Mouse (Mus musculus): ENCODE data around the gene Dgkh.
"Not testable (repeated sequence)": the region's sequence is repeated elsewhere in the genome, so short reads cannot be mapped to it uniquely, and the experiment has no call there.

Gene Dgkh

GRCm38 (mm10) chr14:78732617-78733312 is at the start of gene Dgkh:
Dgkh (minus strand) TSS chr14:78732776.
- peak; percentile 96 for DNase-seq

GRCm38 (mm10) chr14:78777215-78777614 is 44.6 kb upstream of the Dgkh start:
- DNase-seq, result no peak

DNA sequence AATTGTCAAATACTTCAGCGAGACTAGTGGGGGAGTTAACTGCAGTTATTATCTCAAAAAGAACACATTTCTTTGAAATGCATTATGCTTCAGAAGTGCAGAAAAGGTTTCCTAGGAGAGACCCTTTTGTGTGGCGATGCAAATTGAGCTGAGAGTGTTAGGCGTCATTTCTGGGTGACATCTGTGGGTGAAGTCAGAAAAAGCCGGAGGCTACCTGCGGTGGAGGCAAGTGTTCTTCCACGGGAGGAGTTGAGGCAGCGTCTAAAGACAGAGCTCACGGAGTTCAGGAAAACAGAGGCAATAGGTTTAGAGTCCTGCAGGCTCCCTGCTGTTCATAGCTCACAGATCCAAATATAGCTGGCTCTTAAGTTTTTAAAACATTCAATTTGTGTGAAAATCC is 44.1 kb upstream of the Dgkh start:
- DNase-seq, result no peak

GRCm38 (mm10) chr14:78775699-78776098 is 43.1 kb upstream of the Dgkh start:
- no peak for DNase-seq

DNA sequence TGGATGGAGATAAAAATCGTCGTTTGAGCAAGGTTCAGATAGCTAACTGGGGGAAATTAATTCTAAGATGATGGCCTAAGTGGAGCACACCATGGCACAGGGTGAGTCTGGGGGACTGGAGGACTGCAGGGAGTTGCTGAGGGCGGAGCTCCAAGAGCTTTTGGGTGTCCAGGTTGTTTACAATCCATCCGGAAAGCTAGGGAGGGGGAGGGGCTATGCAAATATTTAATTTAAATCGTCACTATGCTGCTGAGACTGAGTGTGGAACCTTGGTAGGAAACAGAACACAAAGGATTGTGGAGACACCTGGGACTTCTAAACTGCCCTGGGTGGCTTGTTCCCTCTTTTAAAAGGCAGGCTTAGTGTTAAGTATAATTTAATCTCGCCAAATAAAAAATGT is 42.6 kb upstream of the Dgkh start:
- DNase-seq, result no peak

DNA sequence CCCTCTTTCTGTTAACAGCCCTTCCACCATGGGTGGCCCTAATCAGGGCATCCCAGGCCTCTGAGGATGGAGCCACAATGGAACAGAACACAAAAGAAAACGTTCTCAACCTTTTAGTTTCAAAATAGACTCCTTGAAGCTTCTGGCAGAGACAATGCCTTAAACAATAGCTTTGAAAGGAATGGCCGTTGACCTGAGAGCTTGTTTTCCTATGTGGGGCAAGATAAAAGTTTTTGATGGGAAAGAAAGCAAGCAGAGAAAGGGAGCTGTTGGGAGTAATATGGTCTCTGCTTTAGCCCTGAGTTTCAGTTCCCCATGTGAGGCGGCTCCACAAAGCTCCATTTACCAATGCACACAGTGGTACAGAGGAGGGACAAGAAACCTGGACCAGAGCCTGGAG is 37.9 kb upstream of the Dgkh start:
- no peak for DNase-seq

DNA sequence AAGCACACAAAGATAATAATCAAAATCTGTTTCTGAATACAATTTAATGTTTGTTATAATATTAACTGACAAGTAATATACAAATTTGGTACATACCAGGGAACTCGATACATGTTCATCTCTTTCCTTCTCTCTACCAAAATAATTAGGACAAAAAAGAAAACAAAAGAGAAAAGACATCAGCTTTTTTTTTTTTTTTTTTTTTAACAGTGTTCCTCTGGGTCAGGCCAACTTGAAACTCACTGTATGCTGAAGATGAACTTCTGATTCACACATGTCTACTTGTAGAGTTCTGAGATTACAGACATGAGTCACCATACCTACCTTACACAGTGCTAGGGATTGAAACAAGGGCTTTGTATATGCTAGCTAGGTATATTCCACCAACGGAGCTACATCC is 28.5 kb upstream of the Dgkh start:
- no peak for DNase-seq

DNA sequence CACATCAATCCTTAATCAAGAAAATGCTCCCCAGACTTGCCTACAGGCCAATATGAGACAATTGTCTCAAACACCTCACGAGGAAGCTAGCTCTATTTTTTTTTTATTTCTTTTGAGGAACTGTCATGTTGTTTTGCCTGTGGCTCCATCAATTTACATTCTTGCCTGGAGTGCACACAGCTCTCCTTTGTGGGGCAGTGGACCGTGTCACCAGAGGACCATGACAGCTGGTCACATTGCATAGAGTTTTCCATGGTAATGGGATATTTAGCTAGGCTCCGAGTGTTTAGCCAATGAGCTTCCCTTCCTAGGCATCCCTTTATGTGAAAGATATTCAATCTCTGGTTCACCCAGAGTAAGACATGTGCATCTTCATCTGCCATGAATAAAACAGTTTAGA is 26.9 kb upstream of the Dgkh start:
- no peak for DNase-seq

DNA sequence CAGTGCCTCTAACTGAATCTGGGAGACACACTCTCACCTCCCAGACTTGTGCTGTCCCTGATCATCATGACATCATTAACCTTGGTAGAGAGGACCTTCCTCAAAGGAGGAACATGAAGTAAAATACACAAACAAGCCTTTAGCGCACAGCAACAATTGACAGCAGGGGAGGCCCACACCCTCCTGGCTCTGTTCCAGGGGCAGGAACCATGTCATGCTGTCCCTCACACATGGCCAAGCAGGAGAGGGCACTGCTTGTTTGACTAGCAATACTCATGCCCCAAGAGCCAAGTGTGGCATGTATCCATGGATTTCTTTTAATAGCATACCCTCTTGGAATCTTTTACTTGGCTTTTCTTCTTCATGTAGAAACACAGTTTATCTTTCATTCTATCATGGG is 22.7 kb upstream of the Dgkh start:
- DNase-seq, result peak; percentile 13

- no peak for DNase-seq
Measured at GRCm38 (mm10) chr14:78748692-78749091, 16.1 kb upstream of the Dgkh start.

- DNase-seq, result peak; percentile 19
Measured at GRCm38 (mm10) chr14:78747969-78748651, 15.5 kb upstream of the Dgkh start.

DNA sequence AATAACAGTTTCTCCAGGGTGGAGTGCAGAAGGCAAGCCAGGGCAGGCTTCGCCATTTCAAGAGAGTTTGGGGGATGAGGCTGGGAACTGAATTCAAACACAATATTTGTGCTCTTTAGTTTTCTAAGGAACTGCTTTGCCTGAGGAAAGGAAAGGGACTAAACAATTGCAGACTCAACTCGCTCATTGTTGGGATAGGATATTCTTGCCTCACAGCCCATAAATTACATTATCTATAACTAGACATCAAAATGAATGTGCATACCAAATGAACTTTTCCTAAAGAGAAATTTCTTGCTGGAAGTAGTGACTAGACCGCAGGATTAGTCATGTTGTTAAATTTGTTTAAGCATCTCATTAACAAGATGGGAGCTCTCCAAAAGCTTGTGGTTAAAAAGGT is 14.9 kb upstream of the Dgkh start:
- no peak for DNase-seq

DNA sequence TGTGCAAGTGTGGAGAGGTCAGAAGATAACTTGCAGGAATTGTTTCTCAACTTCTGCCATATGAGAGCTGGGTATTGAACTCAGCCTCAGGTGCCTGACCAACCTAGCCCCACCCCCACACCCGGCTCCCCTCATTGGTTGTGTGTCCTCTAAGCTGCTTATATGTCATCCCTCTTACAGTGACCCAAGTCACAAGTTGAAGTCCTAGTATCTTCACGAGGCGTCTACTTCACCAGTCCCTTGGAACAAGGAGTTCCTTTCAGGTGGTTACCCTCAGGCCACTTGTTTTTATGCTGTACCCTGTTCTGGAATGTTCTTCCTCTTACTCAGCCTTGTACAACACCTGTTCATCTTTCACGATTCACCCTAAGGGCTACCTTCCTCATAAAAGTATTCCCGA is 2.0 kb upstream of the Dgkh start:
- peak; percentile 8 for DNase-seq

GRCm38 (mm10) chr14:78734203-78734602 is 1.6 kb upstream of the Dgkh start:
- DNase-seq, result not testable (repeated sequence)

GRCm38 (mm10) chr14:78733366-78734076 is 945 bp upstream of the Dgkh start:
- peak; percentile 45 for DNase-seq

- DNase-seq, result peak; percentile 82
Measured at GRCm38 (mm10) chr14:78731852-78732616, 542 bp downstream of the Dgkh start.

GRCm38 (mm10) chr14:78731240-78731639 is 1.3 kb downstream of the Dgkh start:
- DNase-seq, result peak; percentile 54

GRCm38 (mm10) chr14:78725976-78726375 is 6.6 kb downstream of the Dgkh start:
- no peak for DNase-seq

- peak; percentile 49 for DNase-seq
Measured at GRCm38 (mm10) chr14:78725307-78725956, 7.1 kb downstream of the Dgkh start.

DNA sequence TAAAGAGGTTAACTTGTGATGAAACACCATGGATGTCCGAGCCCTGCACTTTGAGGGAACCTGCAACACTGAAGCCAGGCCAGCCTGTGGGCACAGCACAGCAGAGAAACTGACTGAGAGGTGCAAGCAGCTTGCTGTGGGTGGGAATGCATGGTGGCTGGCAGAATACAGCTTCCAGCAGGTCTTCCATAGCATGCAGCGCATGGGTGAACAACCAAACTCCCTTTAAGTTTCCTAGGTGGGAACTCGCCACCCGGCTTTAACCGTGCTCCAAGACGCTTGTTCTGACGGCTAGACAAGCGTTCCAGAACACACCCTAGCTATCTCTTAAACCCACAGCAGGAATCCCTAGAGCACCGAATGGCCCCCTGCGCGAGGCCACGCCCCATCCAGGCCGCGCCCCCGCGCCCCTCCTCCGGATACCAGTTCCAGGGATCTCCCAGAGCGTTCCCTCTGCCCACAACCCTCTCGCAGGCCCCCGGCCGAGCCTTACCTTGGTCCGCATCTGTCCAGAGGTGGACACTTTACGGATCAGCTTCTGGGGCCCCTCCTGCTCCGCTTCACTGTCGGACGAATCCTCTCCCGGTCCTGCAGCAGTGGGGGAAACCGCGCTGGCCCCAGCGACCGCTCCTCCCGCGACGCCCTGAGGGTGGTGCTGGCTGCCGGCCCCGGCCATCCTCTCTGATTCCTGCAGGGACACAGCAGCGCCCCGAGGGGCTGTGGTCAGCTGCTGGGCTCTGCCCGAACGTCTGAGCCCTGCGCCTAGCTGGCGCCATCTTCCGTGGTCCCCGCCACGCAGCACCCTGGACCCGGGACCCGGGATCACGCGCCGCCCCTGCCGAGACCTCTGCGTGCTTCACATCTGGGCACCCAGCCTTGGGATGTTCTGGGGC is 7.9 kb downstream of the Dgkh start:
- peak; percentile 76 for DNase-seq

GRCm38 (mm10) chr14:78723655-78724054 is 8.9 kb downstream of the Dgkh start:
- not testable (repeated sequence) for DNase-seq

DNA sequence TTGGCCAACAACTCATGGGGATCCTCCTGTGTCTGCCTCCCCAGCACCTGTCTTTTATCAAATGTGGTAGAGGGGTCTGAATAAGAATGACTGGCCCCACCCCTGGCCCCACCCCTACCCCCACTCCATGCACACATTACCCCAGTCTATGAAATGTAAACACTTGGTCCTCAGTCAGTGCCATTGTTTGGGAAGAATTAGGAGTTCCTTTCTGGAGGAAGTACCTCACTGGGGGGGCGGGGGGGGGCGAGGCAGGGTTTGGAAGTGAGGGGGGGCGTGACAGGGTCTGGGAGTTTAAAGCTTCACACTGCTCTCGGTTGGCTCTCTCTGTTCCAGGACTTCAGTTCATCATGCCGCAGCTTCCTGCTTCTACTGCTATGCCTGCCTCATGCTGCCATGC is 10.5 kb downstream of the Dgkh start:
- no peak for DNase-seq
